Mouse (Mus musculus): ENCODE data around the gene Cyp1b1. TPM values are rescaled to one million over a fixed set of nuclear protein-coding genes. Genes with fewer than 3 reads are reported as not detected.

The Cyp1b1 gene
- polyA plus RNA-seq (2015; fragmentation: Illumina TruSeq; extraction: RNeasy Lipid Tissue Mini Kit (QIAGEN cat#74804); ENCODE audit: insufficient read depth, low replicate concordance): 66.0 TPM

DNA sequence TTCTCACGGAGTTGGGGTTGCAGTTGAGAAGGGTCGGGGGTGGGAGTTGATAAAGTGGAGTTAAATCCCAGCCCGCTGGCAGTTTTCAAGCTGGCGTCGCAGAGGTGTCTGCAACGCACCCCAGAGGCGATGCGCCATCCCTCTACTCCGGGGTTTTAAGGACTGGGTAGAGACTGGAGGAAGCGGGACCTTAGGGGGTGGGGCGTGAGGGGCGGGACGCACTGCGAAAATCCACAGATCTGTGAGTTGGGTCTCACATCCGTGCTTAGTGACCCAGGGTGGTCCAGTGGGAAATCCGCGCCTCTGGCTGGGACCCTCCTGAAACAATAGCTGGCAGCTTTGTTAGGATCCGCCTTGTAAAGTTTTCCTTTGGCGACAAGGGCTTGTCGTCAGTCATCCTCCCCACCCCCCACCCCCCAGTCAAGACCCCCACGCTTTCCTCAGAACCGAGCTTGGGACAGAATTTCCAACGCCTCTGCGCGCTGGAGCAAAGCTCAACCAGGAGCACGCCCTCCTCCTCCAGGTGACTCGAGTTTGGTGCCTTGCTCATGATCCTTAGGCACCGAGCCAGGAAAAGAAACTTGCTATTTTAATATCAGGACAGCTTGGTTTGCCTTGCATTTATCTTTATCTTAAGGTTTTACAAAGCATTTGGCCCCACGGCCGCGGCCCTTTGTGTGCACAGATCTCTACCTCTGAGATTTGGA lies at the start of gene Cyp1b1:
Gene Cyp1b1, minus strand, starts transcription at position 131 of the 707 bp plus-strand sequence.

Other genes starting within 250 kb of the Cyp1b1 start
- gene Rmdn2, start 103.2 kb downstream of the Cyp1b1 start, polyA plus RNA-seq (2015; fragmentation: Illumina TruSeq; extraction: RNeasy Lipid Tissue Mini Kit (QIAGEN cat#74804); ENCODE audit: insufficient read depth, low replicate concordance): 6.7 TPM
- gene Atl2, start 181.1 kb upstream of the Cyp1b1 start, polyA plus RNA-seq (2015; fragmentation: Illumina TruSeq; extraction: RNeasy Lipid Tissue Mini Kit (QIAGEN cat#74804); ENCODE audit: insufficient read depth, low replicate concordance): 41.6 TPM